Mouse (Mus musculus): Measurements from ENCODE around the gene Dusp12. TPM values are rescaled to one million over a fixed set of nuclear protein-coding genes. Genes with fewer than 3 reads are reported as not detected.

The Dusp12 gene
- 10 to 100 TPM; 14.3 to 16.3 TPM for total RNA-seq (2021)

DNA sequence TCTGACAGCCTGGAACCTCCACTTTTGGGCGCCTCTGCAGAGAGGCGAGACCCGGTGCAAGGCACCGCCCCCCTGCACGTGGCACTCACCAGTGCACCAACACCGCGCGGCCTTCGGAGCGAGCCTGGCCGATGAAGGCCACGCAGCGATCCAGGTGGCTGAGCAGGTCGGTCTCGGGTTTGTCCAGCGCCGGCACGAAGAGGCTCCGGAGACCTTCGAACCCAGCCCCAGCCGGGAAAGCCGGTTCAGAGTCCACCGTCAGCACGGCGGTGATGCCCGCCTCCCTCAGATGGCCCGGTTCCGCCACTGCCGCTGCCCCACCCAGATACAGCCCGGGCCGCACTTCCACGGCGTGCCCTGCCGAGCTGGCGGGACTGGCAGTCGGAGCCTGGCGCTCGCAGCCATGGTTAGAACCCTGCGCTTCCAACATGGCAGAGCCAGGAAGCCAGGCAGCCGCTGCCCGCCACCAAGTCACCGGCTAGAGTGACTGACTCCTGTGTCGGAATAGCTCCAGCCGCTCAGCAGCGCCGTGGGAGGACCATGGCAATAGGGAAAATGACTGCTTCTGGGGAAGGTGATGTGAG is at the start of gene Dusp12, which contains the start of gene Gm26620:
TSS of gene Dusp12 (minus strand) at position 563 of the 584 bp plus-strand sequence.
TSS of gene Gm26620 (plus strand) at position 88 of the 584 bp plus-strand sequence.
- peak; percentile 87 for DNase-seq

DNA sequence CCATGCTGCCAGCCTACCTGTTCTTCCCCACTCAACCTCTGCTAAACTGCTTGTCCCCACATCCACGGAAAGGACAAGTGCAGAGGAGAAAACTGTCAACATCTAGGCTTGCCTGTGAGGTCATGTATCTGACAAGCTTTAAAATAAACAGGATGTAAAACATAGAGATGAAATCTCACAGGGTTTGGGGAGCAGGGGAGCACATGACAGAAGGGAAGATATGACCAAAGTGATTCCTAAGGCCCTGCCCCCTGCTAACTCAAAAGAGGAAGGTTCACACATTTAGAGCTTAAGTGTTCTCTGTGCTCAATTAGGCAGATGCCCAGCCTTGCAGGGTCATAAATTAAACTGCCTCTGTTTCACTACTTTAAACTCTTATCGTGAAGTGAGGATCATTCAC is 49.0 kb upstream of the Dusp12 start:
- no peak for DNase-seq

DNA sequence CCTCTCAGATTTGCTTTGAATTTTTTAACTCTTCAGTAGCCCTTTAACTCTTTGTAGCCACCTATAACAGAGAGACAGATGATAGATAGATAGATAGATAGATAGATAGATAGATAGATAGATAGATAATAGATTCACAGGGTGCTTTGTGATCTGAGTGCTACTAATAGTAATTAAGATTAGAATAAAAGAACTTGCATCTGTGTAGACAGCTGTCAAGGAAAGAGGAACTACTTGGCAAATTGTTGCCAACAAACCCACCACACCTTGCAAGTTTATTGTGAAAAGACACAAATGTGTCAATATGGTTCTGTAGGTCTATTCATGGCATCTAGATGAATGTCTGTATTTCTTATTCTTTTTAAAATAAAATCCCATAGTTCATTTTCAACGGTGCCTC is 48.6 kb upstream of the Dusp12 start:
- DNase-seq = no peak

DNA sequence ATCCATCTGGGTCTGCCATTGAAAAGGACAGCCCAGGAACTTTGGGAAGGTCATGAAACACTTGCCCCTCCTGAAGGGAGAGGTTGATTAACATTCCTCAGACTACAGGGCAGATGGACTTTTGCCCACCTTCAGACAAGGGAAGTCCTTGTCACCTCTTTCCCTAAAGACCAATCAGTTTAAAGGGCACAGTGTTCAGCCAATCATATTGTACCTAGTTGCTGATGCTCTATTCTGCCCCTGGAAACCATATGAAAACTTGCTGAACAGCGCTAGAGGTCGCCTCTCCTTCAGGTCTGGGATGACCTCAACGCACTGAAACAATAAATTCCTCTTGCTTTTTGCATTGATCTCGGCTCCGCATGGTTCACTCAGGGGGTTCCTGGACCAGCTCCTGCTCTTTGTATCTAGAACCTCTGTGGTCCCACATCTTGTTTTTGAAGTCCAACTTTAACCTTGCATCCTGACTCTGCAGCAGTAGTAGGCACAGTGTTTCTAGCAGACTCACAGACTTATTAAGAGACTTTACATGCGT is 48.1 kb upstream of the Dusp12 start:
- no peak for DNase-seq

DNA sequence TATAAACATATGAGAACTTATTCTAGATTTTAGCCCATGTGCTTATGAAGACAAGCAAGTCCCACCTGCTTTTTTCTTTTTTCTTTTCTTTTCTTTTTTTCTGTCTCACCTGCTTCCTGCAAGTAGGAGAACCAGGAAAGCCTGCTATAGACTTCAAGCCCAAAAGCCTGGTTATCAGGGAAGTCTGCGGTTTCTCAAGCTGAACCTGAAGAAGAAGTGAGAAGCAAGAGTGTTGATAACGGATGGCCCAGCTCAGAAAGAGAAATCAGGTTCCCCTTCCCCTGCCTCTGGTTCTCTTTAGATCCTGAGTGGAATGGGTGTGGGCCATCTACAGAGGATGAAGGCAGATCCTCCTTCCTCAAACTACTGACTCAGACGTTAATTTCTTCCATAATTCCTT is 46.7 kb upstream of the Dusp12 start:
- no peak for DNase-seq

DNA sequence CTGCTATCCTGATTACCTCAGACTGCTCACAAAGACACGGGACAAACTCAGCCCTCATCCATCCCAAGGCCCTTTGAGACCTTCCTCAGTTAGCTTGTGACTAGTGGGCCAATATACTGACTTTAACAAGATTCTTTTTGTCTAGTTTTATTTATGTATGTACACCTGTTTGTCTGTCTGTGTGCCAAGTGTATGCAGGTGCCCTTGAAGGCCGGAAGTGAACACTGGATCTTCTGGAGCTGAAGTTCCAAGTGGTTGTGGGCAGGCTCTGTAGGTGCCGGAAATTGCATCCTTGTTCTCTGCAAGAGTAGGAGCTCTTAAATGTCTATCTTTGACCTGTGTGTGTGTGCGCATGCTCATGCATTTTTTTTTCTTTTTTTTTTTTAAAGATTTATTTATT is 43.9 kb upstream of the Dusp12 start:
- no peak for DNase-seq

DNA sequence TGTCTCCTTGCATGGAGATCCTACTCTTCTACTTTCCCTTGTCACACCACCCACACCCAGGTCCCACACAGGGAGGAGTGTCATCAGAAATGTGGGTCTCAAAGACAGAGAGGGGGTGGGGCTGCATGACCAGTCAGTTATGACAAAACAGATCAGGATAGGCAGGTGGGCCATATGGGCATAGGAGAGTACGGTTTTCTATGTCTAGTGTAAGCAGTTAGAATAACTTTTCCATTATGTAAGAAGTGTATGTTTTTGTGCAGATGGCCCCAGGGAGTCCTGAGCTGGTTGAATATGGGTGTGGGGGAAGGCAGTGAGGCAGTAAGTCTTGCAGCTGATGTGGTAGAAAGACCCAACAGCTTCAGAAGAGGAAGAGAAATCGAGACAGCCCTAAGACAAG is 43.1 kb upstream of the Dusp12 start:
- no peak for DNase-seq

DNA sequence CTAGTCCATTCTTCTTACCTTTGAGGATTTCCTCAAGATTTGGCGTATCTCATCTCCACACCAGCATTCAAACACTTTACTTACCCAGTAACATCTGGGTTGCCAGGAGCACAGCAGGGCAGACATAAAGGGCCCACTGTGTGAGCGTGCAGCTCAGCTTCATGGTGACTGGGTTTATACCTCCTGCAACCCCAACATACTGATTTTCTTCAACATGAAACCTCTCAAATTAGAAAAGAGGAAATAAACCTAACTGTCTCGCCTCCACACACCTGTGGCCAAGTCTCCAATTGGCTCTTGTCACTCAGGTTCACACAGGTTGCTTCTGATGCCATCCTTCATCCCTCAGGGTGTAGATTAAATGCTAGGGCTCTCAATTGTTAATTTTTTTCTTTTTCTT is 42.0 kb upstream of the Dusp12 start, which contains the start of gene Fcrla:
TSS of gene Fcrla (minus strand) at position 206 of the 400 bp plus-strand sequence.
- DNase-seq = no peak

DNA sequence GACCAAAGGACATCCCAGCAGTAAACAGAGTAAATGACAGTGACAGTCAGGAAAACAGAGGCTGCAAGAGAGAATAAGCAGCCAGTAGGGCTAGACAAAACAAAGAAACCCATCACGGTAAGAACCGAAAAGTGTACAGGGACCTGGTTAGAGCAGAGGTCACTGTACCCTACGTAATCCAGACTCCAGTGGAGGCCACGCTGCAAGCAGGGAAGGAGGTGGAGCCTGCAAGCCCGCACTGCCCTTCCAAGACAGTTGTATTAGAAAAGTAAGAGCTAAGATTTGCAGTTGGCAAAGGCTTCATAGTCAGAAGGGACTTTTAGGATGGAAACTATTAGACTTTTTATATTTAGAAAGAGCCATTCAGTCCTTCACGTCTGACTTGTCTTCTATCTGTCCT is 41.6 kb upstream of the Dusp12 start:
- DNase-seq = no peak

DNA sequence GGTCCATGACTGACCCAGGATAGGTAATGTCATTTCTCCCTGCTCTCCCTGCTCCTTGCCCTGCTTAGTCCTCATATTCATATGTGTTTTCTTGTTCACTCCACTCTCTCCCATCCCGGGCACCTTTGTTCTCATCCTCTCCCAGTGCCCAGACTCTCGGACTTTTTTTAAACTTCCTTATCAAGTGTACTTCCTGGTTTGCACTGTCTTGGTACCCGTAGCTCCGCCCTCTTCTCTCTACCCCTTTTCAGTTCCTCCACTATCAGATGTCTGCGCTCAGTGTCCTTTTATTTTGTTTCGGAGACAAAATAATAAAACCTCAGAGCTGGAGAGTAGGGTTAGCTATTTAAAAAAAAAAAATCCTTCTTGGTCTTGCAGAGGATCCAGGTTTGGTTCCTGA is 39.1 kb upstream of the Dusp12 start:
- DNase-seq = no peak

DNA sequence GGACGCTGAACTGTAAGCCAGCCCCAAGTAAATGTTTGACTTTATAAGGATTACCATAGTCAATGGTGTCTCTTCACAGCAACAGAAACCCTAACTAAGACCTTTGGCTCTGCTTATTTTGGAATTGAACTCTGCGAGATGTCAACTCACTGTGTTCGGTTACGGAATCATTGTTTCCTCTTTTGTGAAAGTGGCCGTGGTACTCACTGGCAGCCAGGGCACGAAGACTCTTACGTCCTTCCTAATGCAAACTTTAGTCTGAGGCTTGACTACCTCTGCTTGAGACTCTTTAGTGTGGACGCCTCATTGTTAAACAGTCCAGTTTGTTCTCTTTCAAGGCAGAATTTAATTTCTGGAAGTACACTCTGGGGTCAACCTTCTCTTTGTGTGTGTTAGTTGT is 34.0 kb upstream of the Dusp12 start:
- DNase-seq = no peak

DNA sequence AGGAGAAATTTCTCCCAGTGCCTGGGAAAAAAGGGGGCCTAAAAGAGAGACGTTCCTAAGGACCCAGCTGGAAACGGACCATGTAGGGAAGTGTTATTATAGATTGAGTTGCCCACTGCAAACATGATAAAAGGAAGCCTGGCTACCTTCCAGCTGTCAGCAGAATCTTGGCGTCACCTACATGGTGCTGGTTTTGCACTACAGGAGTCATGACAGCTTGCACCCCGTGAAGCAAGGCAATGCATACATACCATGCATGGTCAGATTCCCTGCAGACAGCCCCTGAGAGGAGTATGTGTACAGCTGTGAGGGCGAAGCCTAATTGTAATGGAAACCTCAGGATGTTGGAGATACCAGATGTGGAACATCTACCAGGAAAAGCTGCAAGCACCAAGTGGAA is 30.3 kb upstream of the Dusp12 start:
- peak; percentile 29 for DNase-seq

DNA sequence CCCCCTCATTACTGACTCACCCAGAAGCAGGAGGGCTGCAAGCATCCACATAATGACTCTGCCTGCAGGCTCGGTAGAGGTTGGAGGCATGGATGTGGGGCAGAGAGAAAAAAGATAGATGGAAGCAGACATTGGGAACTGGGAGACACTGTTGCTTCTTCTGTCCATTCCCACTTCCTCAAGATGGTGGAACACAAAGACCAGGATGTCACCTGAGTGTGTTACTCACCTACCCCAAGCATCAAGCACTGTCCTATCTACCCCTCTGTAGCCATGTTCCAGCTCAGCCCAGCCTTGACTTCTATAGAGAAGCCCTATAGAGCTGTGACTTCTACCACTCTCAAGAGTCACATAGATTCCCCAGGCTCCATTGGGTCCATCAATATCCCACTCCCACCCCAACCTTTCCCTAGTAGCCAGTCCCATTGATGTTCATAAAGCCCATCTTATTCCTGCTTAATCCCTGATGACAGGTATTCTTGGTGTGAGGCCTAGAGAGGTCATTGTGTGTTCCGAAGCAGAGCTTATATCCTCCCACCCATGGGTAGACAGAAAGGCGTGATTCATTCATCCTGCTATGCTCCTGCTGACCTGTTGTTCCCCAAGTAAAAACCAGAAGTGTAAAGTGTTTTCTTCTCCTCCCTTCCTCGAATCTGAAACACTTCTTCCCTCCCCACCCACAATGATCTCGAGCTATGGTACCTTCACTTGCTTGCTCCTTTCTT is 27.7 kb upstream of the Dusp12 start, which contains the start of gene Fcrlb:
TSS of gene Fcrlb (minus strand) at position 51 of the 725 bp plus-strand sequence.
- no peak for DNase-seq

DNA sequence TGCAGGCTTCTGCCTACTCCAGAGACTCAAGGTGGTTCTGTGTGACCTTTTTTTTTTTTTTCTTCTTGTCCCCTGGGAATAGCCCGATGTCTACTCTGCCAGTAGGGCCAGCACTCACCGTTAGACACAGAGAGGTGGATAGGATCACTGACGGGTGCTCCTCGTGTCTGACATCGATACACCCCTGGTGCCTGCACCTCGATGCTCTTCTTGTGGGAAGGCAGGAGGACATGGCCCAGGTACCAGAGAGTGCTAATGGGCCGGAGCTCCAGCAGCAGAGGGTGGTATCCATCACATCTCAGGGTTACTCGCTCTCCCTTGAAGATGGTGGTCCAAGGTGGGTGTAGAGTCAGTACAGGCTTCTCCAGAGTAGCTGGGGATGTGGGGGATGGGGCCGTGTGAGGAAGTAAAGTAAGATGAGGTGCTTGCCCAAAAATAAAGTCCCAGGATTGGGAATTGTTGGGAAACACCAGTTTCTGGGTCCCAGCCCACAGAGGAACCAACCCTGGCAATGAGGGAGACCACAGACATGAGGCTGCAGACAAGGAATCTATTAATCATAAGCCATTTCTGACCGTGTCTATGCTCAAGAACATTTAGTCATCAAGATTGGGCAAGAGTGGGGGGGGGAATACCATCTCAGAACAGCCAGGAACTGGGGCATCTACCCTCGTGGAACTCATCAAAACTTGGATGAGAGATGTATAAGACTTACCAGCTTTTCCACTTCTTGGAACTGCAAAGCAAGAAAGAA is 26.7 kb upstream of the Dusp12 start:
- DNase-seq = no peak

DNA sequence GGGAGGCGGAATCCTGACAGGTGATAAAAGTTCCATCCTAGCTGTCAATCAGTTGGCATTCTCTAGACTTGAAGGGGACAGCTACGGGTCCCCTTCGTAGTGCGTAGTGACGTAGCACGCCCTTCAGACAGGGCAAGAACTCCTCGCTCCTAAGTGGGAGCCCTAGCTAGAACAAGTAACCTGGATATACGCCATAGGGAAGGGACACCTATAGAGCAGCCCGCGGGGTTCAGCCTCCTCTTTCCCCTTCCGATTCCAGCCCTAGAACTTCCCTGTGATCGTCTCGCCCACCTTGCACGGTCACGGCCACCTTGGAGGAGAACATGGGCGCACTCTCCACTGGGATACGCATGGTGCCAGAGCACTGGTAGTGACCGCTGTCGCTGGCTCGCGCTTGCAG is 23.0 kb upstream of the Dusp12 start:
- no peak for DNase-seq

DNA sequence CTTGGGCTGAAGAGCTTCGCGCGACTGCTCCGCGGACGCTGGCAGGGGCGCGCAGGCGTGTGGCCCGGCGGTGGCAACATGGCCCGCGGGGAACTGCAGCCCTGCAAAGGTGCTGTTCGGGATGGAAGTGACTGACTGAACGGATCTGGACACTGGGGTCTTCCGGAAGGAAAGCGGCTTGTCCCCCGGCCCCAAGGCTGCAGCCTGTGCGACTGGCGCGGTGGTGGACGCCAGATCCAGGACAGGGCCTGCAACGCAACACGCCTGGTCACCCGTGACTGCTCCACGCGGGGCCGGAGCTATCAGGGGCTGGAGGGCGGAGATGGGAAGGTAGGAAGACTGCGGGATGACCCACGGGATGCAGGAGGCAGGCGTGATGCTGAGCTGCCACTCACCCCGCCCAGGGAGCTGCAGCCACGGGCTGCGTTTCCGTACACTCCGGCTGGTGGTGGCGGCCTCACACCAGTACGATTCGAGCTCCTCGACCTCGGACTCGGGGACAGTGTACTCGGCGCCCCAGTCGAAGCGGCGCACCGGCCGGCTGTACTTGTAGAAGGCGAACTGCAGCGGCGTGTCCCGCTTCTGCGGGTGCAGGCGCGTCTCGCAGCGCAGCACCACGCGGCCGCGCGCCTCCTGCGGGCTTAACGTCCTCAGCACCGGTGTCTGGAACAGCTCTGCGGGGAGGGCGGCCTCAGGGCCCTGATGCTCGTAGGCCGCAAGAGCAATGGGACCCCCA is 22.3 kb upstream of the Dusp12 start:
- DNase-seq = peak; percentile 28

DNA sequence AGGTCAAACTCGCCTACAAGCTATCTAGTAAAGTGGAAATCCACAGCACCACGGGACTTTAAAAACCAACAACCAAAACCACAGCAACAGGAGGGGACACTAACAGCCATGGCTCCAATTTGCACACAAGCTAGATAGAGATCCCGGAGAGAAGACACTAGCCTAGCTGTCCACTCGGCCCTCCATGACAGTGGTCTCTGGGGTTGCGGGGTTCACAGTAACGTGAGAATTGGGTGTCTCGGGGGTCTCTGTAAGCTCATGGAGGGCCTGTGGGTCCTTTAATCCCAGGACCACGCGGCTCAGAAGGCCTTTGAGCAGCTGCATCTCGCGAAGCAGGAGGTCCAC is 21.7 kb upstream of the Dusp12 start:
- no peak for DNase-seq

DNA sequence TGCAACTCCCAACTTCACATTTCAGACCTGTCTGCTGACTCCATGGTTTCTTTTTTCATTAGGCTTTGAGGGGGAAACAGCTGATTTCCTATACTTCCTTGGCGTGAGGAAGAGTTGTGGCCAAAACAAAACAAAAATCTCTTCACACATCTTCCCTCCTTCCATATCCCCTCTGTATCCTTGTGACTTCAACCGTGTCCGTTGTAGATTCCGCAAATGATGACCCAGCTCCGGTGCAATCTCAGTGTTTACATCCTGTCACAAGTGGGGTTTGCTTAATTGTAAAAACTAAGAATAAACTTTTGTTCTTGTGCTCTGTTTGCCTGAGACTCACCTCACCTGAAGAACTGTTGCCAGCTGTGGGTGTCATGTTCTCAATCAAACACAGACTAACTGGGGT is 18.1 kb upstream of the Dusp12 start:
- no peak for DNase-seq

DNA sequence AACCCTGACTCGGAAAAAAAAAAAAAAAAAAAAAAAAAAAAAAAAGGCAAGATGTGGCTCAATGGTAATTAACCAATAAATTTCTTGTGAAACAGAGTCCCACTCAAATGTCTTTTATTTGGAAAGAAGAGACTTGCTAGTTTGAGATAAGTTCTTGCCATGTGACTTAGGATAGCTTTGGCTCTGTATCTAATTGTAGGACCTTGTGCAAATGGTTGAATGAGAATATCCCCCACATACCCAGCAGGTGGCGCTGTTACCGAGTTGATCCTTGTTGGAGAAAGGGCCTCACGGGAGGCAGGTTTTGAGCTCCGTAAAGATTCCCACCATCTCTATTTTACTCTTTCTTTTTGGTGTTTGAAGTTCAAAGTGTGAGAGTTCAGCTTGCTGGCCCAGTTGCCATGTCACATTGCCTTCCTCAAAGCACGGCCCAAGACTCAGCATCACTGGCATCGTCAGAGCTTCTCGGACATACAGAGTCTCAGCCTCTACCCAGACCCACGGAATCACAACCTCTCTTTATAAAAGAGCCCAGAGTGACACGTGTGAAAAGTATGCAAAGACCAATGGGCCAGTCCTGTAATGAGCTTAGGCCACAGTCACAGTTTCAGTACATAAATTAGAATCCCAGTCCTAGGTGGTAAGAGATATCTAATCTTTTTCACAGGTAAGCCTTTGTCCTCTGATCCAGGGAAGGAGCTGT is 16.3 kb upstream of the Dusp12 start:
- peak; percentile 93 for DNase-seq

DNA sequence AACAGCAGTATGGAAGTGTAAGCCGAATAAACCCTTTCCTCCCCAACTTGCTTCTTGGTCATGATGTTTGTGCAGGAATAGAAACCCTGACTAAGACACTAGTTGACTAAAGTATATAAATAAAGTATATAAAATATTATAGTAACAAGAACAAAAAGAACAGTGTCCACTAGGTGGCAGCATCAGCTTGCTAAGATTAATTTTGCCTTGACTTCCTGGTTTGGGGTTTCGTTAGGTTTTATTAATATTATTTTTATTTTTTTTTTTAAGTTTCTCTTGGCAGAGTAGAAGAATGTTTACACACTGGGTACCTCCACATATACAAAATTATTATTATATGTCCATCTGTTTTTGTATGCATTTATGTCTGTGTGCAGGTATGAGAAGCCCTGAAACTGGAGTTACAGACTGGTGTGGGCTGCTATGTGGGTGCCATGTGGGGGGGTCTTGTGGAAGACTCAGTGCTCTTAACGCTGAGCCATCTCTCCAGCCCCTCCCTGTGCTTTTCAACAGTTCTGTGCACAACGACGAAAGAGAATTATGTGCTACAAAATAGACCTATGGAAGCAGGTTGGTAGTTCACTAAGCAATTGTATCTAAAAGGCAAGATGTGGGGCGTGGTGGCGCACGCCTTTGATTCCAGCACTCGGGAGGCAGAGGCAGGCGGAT is 15.6 kb upstream of the Dusp12 start:
- peak; percentile 61 for DNase-seq

DNA sequence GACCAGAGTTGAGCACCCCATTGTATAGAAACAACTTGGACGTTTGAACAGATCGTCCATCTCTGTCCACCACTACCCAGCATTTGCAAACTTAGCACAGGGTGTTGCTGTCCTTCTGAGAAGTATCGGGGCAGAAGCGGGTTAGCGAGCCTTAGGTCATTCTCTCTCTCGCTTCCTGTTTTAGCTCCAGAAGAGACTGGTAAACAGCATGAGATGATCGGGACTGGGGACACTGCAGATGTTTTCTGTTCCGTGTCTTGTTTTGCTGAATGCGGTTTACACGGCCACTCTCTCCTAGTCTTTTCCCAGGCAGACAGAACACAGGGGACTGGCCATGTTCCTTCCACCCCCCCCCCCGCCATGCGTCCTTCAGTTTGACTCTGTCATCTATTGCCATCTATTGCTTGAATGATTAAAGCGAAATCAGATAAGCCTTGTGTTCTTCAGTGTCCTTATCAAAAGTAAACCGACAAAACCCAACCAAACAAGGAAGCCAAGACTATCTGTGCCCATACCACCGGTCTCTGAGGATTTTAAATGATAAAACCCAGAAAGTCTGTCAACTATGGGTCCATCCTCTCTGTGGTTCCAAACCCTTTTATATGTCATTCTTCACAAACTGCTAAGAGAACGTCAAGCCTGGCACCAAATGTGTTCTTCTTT is 13.2 kb upstream of the Dusp12 start:
- DNase-seq = no peak
